Mouse (Mus musculus): ENCODE data around the gene Sec1. TPM values are rescaled to one million over a fixed set of nuclear protein-coding genes. Genes with fewer than 3 reads are reported as not detected.

The Sec1 gene
- total and polyA plus RNA-seq, 2 experiments from 2014 or later: 0.18 to 0.52 TPM

DNA sequence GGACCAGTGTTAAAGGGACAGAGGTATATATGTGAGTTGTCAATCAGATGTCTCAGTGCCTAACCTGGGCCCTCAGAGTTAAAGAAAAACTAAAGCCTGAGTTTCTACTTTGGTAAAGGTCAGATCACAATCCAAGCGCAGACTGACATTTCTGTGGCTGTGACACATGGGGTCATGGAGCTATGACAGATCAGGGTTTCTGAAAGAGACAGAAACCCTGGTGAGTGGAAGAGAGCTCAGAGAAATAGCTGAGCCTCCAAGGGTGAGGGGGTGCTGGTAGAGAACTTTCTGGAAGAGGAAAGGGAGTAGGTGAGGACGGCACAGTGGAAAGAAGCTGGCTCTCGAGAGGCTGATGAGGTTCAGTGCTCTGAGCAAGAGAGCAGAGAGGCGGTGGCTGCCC is 47.5 kb downstream of the Sec1 start:
- WGBS: 75% methylated on average over 4 of the region's 4 CpGs
- no peaks in the 10 kb centered on the region for H3K9me3 ChIP-seq (ENCODE audit: low read length)
- H3K36me3 ChIP-seq (ENCODE audit: insufficient read depth): no peaks in the 10 kb centered on the region
- no peaks in the 10 kb centered on the region for H3K27me3 ChIP-seq (ENCODE audit: insufficient read depth, low read length)
- DNase-seq (no peak), ATAC-seq (no peak)
- no peak for TF ChIP-seq CTCF (IDR thresholded peaks at IDR 0.05; ENCODE audit: low read depth)
- H3K4me3 ChIP-seq (ENCODE audit: low read depth, low read length): no peak overlapping the region
- H3K9ac ChIP-seq: no peak overlapping the region
- H3K4me1 ChIP-seq (ENCODE audit: insufficient read depth): peaks cover 15% of the 10 kb centered on the region; the same call in 1 of the 2 replicates
- H3K4me2 ChIP-seq (ENCODE audit: low read depth): no peak overlapping the region
- no peak overlapping the region for H3K27ac ChIP-seq (ENCODE audit: low read depth, low read length)

GRCm38 (mm10) chr7:45645591-45645971 is 48.6 kb downstream of the Sec1 start:
- Histone ChIP-seq H3K27ac (ENCODE audit: low read depth, low read length) (no peak overlapping the region), H3K27me3 (ENCODE audit: insufficient read depth, low read length) (no peaks in the 10 kb centered on the region), H3K4me1 (ENCODE audit: insufficient read depth) (peaks cover 15% of the 10 kb centered on the region; the same call in 1 of the 2 replicates), H3K36me3 (ENCODE audit: insufficient read depth) (no peaks in the 10 kb centered on the region), H3K9me3 (ENCODE audit: low read length) (no peaks in the 10 kb centered on the region), H3K4me3 (ENCODE audit: low read depth, low read length) (no peak overlapping the region), H3K9ac (no peak overlapping the region), H3K4me2 (ENCODE audit: low read depth) (no peak overlapping the region)
- ATAC-seq (no peak), DNase-seq (no peak)
- WGBS: 86% methylated on average over 7 of the region's 7 CpGs
- no peak for TF ChIP-seq CTCF (IDR thresholded peaks at IDR 0.05; ENCODE audit: low read depth)

DNA sequence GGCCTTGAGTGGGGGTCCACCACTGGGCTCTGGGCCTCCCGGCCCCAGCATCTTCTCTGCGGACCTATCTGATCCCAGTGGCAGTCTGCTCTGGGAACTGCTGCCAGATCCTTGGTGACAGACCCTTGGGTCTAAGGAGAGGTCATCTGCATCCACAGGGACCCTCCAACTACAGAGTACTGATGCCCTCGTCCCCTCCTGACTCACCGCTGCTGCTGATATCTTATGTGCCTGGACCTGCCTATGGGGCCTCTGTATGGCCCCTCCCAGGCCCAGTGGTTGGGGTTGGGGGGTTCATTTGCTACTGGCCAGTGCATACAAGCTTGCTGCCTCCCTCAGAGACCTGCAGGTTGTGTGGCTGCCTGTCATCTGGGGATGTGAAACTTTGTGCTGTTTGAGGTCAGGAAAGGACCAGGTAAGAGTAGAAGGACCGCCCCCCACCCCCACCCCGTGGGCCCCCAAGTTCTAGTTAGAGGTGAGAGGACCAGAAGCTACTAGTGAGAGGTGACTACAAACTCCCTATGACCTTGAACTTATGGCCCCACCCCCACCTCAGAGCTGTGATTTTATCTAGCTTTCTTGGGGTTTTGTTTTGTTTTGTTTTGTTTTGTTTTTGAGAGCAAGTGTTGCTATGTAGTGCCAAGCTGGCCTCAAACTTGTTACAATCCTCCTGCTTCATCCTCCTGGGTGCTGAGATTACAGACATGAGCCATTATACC is 49.2 kb downstream of the Sec1 start:
- ATAC-seq: no peak
- no peak for TF ChIP-seq CTCF (IDR thresholded peaks at IDR 0.05; ENCODE audit: low read depth)
- Histone ChIP-seq H3K4me2 (ENCODE audit: low read depth) (peak overlapping the region; percentile 72), H3K4me3 (ENCODE audit: low read depth, low read length) (no peak overlapping the region; the same call in 1 of the 2 replicates), H3K9me3 (ENCODE audit: low read length) (no peaks in the 10 kb centered on the region), H3K36me3 (ENCODE audit: insufficient read depth) (no peaks in the 10 kb centered on the region), H3K27me3 (ENCODE audit: insufficient read depth, low read length) (no peaks in the 10 kb centered on the region), H3K9ac (no peak overlapping the region), H3K27ac (ENCODE audit: low read depth, low read length) (peak overlapping the region; percentile 62), H3K4me1 (ENCODE audit: insufficient read depth) (peaks cover 15% of the 10 kb centered on the region; the same call in 1 of the 2 replicates)
- 68% methylated on average over 6 of the region's 6 CpGs for WGBS
- no peak for DNase-seq

DNA sequence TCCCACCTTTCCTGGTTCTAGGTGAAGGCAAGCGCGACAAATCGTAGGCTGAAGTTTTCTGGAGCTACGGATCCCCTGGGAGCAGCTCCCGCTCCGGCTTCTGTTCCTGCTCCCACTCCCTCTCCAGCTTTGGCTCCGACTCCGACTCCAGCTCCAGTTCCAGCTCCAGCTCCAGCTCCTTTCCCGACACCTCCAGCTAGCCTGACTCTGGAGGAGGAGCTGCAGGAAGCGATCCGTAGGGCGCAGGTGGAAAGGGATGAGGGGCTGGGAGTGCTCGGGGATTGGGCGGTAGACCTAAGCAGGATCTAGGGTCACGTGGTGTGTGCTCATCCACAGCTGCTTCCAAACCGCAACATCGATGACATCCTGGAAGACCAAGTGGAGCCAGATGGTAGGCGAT is 50.0 kb downstream of the Sec1 start:
- peak; percentile 78 for DNase-seq
- peak overlapping the region; percentile 62 for H3K27ac ChIP-seq (ENCODE audit: low read depth, low read length)
- 4% methylated on average over 18 of the region's 18 CpGs for WGBS

GRCm38 (mm10) chr7:45643441-45644178 is 50.6 kb downstream of the Sec1 start:
- WGBS: 1% methylated on average over 28 of the region's 28 CpGs
- Histone ChIP-seq H3K4me2 (ENCODE audit: low read depth) (peak overlapping the region; percentile 72), H3K36me3 (ENCODE audit: insufficient read depth) (no peaks in the 10 kb centered on the region), H3K27me3 (ENCODE audit: insufficient read depth, low read length) (no peaks in the 10 kb centered on the region), H3K4me3 (ENCODE audit: low read depth, low read length) (peak overlapping the region; percentile 44), H3K9ac (peak overlapping the region; percentile 59), H3K9me3 (ENCODE audit: low read length) (no peaks in the 10 kb centered on the region), H3K4me1 (ENCODE audit: insufficient read depth) (peaks cover 15% of the 10 kb centered on the region; the same call in 1 of the 2 replicates), H3K27ac (ENCODE audit: low read depth, low read length) (peak overlapping the region; percentile 87)
- TF ChIP-seq CTCF (IDR thresholded peaks at IDR 0.05; ENCODE audit: low read depth): no peak
- DNase-seq (peak; percentile 96), ATAC-seq (peak; percentile 95)

More for the DNA sequence above, 50.0 kb downstream of the Sec1 start:
- H3K9me3 ChIP-seq (ENCODE audit: low read length): no peaks in the 10 kb centered on the region
- peak overlapping the region; percentile 72 for H3K4me2 ChIP-seq (ENCODE audit: low read depth)
- peak; percentile 53 for ATAC-seq
- no peaks in the 10 kb centered on the region for H3K27me3 ChIP-seq (ENCODE audit: insufficient read depth, low read length)
- H3K36me3 ChIP-seq (ENCODE audit: insufficient read depth): no peaks in the 10 kb centered on the region
- no peak for TF ChIP-seq CTCF (IDR thresholded peaks at IDR 0.05; ENCODE audit: low read depth)
- peak overlapping the region; percentile 27 for H3K4me3 ChIP-seq (ENCODE audit: low read depth, low read length)
- peaks cover 15% of the 10 kb centered on the region; the same call in 1 of the 2 replicates for H3K4me1 ChIP-seq (ENCODE audit: insufficient read depth)
- peak overlapping the region; percentile 14; the same call in 1 of the 2 replicates for H3K9ac ChIP-seq

GRCm38 (mm10) chr7:45642503-45643255 is 51.5 kb downstream of the Sec1 start:
- Histone ChIP-seq H3K4me3 (ENCODE audit: low read depth, low read length) (peak overlapping the region; percentile 44), H3K27ac (ENCODE audit: low read depth, low read length) (peak overlapping the region; percentile 87), H3K9me3 (ENCODE audit: low read length) (no peaks in the 10 kb centered on the region), H3K27me3 (ENCODE audit: insufficient read depth, low read length) (no peaks in the 10 kb centered on the region), H3K36me3 (ENCODE audit: insufficient read depth) (no peaks in the 10 kb centered on the region), H3K4me1 (ENCODE audit: insufficient read depth) (peaks cover 15% of the 10 kb centered on the region; the same call in 1 of the 2 replicates), H3K9ac (peak overlapping the region; percentile 59), H3K4me2 (ENCODE audit: low read depth) (peak overlapping the region; percentile 72)
- ATAC-seq: no peak
- WGBS: 31% methylated on average over 16 of the region's 16 CpGs
- TF ChIP-seq CTCF (IDR thresholded peaks at IDR 0.05; ENCODE audit: low read depth): no peak
- DNase-seq: no peak

All from forebrain, postnatal 0 days (tissue).